23 mouse cellular contexts compared by ENCODE assay signal in the genomic region with DNA sequence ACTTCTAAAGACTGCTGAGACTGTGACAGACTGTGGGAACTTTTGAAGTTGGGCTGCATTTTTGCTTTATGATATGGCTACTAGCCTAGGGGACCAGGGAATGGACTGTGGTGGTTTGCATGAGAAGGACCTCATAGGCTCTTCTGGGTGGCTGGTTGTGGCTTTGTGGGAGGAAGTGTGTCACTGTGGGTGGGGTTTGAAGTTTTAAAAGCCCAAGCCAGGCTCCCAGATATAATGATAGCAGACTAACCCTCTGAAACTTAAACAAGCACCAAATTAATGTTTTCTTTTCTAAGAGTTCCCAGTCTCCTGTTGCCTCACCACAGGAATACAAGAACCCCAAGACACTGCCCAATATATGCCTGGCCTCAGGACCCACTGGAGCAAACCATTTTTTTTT. TPM values are rescaled to one million over a fixed set of nuclear protein-coding genes. Genes with fewer than 3 reads are reported as not detected.
DNase-seq lines count a peak whose midpoint lies in the region; ATAC-seq and TF ChIP-seq lines count a peak whose summit lies in the region.
"Had no signal": no experiment of that assay in that cellular context is flagged by ENCODE, and none has a peak within 500 bp of the region (broad histone marks: within the 10 kb centered on the region; RNA-seq: fewer than 3 reads in every experiment).

No protein-coding gene starts in this region.

- no peak overlapping the region for H3K27ac ChIP-seq in MEL (ENCODE audit: control insufficient read depth, low read depth, low read length)
- no peak overlapping the region for H3K27ac ChIP-seq in hindbrain, embryonic 11.5 days (ENCODE audit: low read depth, low read length)
- H3K27ac ChIP-seq in midbrain, embryonic 10.5 days (replicated peaks): no peak overlapping the region

- no peak for TF ChIP-seq POLR2A in MEL (IDR thresholded peaks at IDR 0.05; ENCODE audit: control insufficient read depth in 1 of 2, insufficient read depth in 1 of 2, low read depth in 1 of 2, low read length in 2 of 2, poor library complexity in 1 of 2)

- no peaks in the 10 kb centered on the region for H3K79me2 ChIP-seq in MEL (ENCODE audit: control insufficient read depth, insufficient read depth, low read length, poor library complexity)

- TF ChIP-seq RAD21 in MEL (IDR thresholded peaks at IDR 0.05; ENCODE audit: low read depth, low read length): no peak

- peaks cover 0 to 5% of the 10 kb centered on the region in 2 experiments; a peak in 1 of 4 replicates for H3K27me3 ChIP-seq in MEL (ENCODE audit: control insufficient read depth in 1 of 2, insufficient read depth in 2 of 2, low read length in 2 of 2)
- H3K27me3 ChIP-seq in hindbrain, embryonic 11.5 days (ENCODE audit: control insufficient read depth, insufficient read depth, low read length): no peaks in the 10 kb centered on the region
- no peaks in the 10 kb centered on the region for H3K27me3 ChIP-seq in midbrain, embryonic 10.5 days (ENCODE audit: low read depth, poor library complexity, severe bottlenecking)
- H3K27me3 ChIP-seq: CH12.LX had no signal

- no peak for TF ChIP-seq CTCF in MEL (IDR thresholded peaks at IDR 0.05 in 2 of 3, conservative IDR thresholded peaks at IDR 0.05 in 1 of 3; ENCODE audit: control insufficient read depth in 1 of 3, insufficient read depth in 1 of 3, low read depth in 2 of 3, low read length in 3 of 3, poor library complexity in 1 of 3, severe bottlenecking in 1 of 3)

- no peak overlapping the region for H3K4me3 ChIP-seq in MEL (ENCODE audit: control insufficient read depth in 1 of 2, insufficient read depth in 1 of 2, low read depth in 2 of 2, low read length in 2 of 2)
- H3K4me3 ChIP-seq in hindbrain, embryonic 11.5 days (ENCODE audit: low read depth, low read length): no peak overlapping the region
- no peak overlapping the region for H3K4me3 ChIP-seq in midbrain, embryonic 10.5 days

- TF ChIP-seq EP300 in MEL (IDR thresholded peaks at IDR 0.05; ENCODE audit: low read depth in 1 of 2, low read length in 2 of 2): no peak; a peak in 1 of 4 replicates

- no peak overlapping the region for H3K4me2 ChIP-seq in hindbrain, embryonic 11.5 days (replicated peaks; ENCODE audit: low read depth, low read length)

- DNase-seq in 416B (ENCODE audit: low read depth) (peak; percentile 75), MEL (ENCODE audit: low read depth, low spot score) (peak; percentile 64)
- DNase-seq in hindbrain, embryonic 11.5 days (ENCODE audit: low spot score): no peak
- no peak for DNase-seq in midbrain, embryonic 10.5 days (ENCODE audit: low spot score)
- DNase-seq in thymus, postnatal 10 days (ENCODE audit: low spot score in 2 of 2): no peak
- DNase-seq: adrenal gland, adult 2 months; adrenal gland, adult 8-10 months; adrenal gland, postnatal 10 days; adrenal gland, postnatal 14 days; adrenal gland, postnatal 25 days; adrenal gland, postnatal 36 days; B cell, adult 2 months; cerebellum, adult 11 months; cerebellum, adult 11-12 months; cerebellum, adult 18-20 months; cerebellum, adult 2 months; cerebellum, adult 8-10 months had no signal

- no peaks in the 10 kb centered on the region for H3K9me3 ChIP-seq in MEL (replicated peaks; ENCODE audit: insufficient read depth, low read length)
- H3K9me3 ChIP-seq in hindbrain, embryonic 11.5 days (ENCODE audit: control insufficient read depth, low read length): no peaks in the 10 kb centered on the region
- no peaks in the 10 kb centered on the region for H3K9me3 ChIP-seq in midbrain, embryonic 10.5 days (replicated peaks)
- H3K9me3 ChIP-seq: G1E had no signal

- no peak overlapping the region for H3K9ac ChIP-seq in MEL (ENCODE audit: control insufficient read depth, low read depth, low read length, poor library complexity, severe bottlenecking)
- H3K9ac ChIP-seq in hindbrain, embryonic 11.5 days (ENCODE audit: low read depth, low read length): no peak overlapping the region

- H3K36me3 ChIP-seq in MEL (ENCODE audit: control insufficient read depth in 1 of 2, insufficient read depth in 2 of 2, low read length in 2 of 2): peaks cover 0 to 3% of the 10 kb centered on the region in 2 experiments; a peak in 1 of 4 replicates
- H3K36me3 ChIP-seq in hindbrain, embryonic 11.5 days (ENCODE audit: control insufficient read depth, insufficient read depth, low read length): no peaks in the 10 kb centered on the region
- H3K36me3 ChIP-seq in midbrain, embryonic 10.5 days: no peaks in the 10 kb centered on the region
- H3K36me3 ChIP-seq: G1E had no signal

- peak; percentile 47 for ATAC-seq in common myeloid progenitor, adult 5-6 weeks (replicated peaks; ENCODE audit: low read depth, poor library complexity, severe bottlenecking)
- no peak for ATAC-seq in hindbrain, embryonic 11.5 days (ENCODE audit: low FRiP score)
- ATAC-seq: activated CD4-positive, CD25-positive, alpha-beta regulatory T cell, adult 4 months; CD4-positive, CD25-positive, alpha-beta regulatory T cell, adult 4 months; Patski had no signal

- no peaks in the 10 kb centered on the region; a peak in 1 of 4 replicates for H3K4me1 ChIP-seq in MEL (ENCODE audit: control insufficient read depth in 1 of 2, insufficient read depth in 2 of 2, low read length in 2 of 2)
- H3K4me1 ChIP-seq in hindbrain, embryonic 11.5 days (replicated peaks; ENCODE audit: control insufficient read depth, insufficient read depth, low read length): no peaks in the 10 kb centered on the region
- H3K4me1 ChIP-seq in midbrain, embryonic 10.5 days: no peaks in the 10 kb centered on the region

TF ChIP-seq in MEL, 35 proteins besides CTCF, POLR2A, EP300 and RAD21:
- TF ChIP-seq TBP (IDR thresholded peaks at IDR 0.05; ENCODE audit: low read depth, low read length) (peak; percentile 70), CHD2 (IDR thresholded peaks at IDR 0.05; ENCODE audit: low read length) (no peak)

RNA-seq across cellular contexts. Expression of gene Atp8b2, which starts 13.6 kb away (rescaled TPM):
- total RNA-seq in MEL (2012; rRNA removed): 26.2 and 27.1 TPM in 2 replicates
- polyA plus RNA-seq in MEL (2012; ENCODE audit: insufficient read depth in 1 of 2, insufficient read length in 2 of 2, low read depth in 1 of 2, low replicate concordance in 2 of 2, missing spikeins in 1 of 2): 10 to 100 TPM in 1 of 2 experiments, not detected in 1; 44.7 TPM
- 14.8 and 16.5 TPM in 2 replicates for total RNA-seq in common myeloid progenitor, adult 5-6 weeks (2017)
- 12.0 and 19.1 TPM in 2 replicates for polyA plus RNA-seq in hindbrain, embryonic 11.5 days (2014; fragmentation: Nextera tagmentation; extraction: Ambion mirVana)
- polyA plus RNA-seq in midbrain, embryonic 10.5 days (2016; fragmentation: Nextera tagmentation; extraction: Ambion mirVana): 12.4 and 12.9 TPM in 2 replicates

RNA-seq across cellular contexts. Expression of gene Hax1, which starts 21.7 kb away (rescaled TPM):
- total RNA-seq in MEL (2012; rRNA removed): 232 and 318 TPM in 2 replicates
- polyA plus RNA-seq in MEL (2012; ENCODE audit: insufficient read depth in 1 of 2, insufficient read length in 2 of 2, low read depth in 1 of 2, low replicate concordance in 2 of 2, missing spikeins in 1 of 2): 100 to 1,000 TPM in 1 of 2 experiments, not detected in 1; 322 TPM
- total RNA-seq in common myeloid progenitor, adult 5-6 weeks (2017): 73.2 and 87.5 TPM in 2 replicates
- polyA plus RNA-seq in hindbrain, embryonic 11.5 days (2014; fragmentation: Nextera tagmentation; extraction: Ambion mirVana): 178 and 182 TPM in 2 replicates
- polyA plus RNA-seq in midbrain, embryonic 10.5 days (2016; fragmentation: Nextera tagmentation; extraction: Ambion mirVana): 172 and 182 TPM in 2 replicates

Comparison
In these comparisons a context has a peak if more than half of its experiments do, and no peak if none do; other contexts are left out.
1. DNase-seq: peak in 416B (single experiment) and MEL (single experiment); none in hindbrain, embryonic 11.5 days (single experiment), midbrain, embryonic 10.5 days (single experiment) and thymus, postnatal 10 days (0 of 2).